Mouse (Mus musculus) megakaryocyte, embryonic 14.5 days (primary cell): ENCODE measurements around the gene Tbl1xr1. TPM values are rescaled to one million over a fixed set of nuclear protein-coding genes. Genes with fewer than 3 reads are reported as not detected.

Source experiments
- H3K27me3 ChIP-seq: replicated peaks from 2 replicates; pipeline ENCODE3; 2012; ENCODE audit warnings: inconsistent platforms
- H3K36me3 ChIP-seq: replicated peaks from 2 replicates; pipeline ENCODE3; 2012; ENCODE audit warnings: low read length, inconsistent platforms, mixed read lengths
- H3K4me1 ChIP-seq: 2 replicates; pipeline ENCODE4 v1.6.1; 2012; ENCODE audit warnings: inconsistent platforms
- H3K4me3 ChIP-seq: replicated peaks from 2 replicates; pipeline ENCODE3; 2012; ENCODE audit warnings: moderate library complexity, mild to moderate bottlenecking, inconsistent platforms
- H3K9me3 ChIP-seq: 2 replicates; pipeline ENCODE4 v1.6.1; 2012; ENCODE audit warnings: inconsistent platforms
- FLI1 ChIP-seq: IDR thresholded peaks from 2 replicates; pipeline ENCODE4 v1.6.1; 2012; ENCODE audit warnings: low read length, inconsistent platforms, mixed read lengths
- GATA1 ChIP-seq: IDR thresholded peaks from 3 replicates; pipeline ENCODE4 v1.6.1; 2012; ENCODE audit warnings: mixed read lengths, low read length, inconsistent platforms, borderline replicate concordance
- polyA plus RNA-seq: library from polyadenylated mRNA; stranded (reverse); fragments of >175 nt; gene quantifications from 2 replicates; pipeline ENCODE4 v1.2.3, GENCODE M21; 2012; ENCODE audit warnings: low replicate concordance; ENCODE audit not compliant: insufficient read depth

Gene Tbl1xr1
- polyA plus RNA-seq, 1 experiment, result 6.1 TPM

DNA sequence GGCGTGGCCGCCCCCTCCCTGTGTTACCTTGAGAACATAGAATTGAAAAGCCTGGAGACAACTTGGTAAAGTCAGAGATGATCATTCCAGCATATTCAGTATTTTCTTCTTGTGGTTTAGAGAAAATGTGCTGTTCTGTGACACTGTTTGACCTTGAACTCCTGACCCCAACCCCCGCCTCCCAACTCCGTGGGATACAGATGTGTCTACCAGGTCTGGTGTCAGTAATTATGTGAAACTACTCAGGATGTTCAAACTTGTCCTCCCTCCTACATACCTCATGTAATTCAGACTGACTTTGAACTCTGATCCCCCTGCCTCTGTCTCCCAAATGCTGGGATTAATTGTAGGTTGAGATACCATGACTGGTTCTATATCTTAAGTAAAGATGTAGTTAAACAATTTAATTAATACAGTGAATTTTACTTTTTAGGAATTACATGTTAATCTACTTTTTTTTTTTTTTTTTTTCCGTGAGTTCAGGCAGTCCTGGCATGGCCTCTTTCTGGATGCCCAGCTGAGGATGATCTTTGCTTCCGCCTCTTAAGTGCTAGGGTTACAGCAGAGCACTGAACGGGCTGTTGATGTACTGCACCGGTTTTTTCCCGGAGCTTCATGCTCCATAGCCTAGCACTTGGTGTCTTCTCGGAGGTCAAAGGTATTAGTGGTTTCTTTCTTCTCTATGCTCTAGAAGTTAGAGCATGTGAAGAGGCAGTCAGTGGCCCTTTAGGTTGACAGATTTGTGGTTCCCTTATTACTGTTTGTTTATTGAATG, 8.0 kb downstream of the Tbl1xr1 start:
- Histone ChIP-seq H3K36me3 (peaks cover 37% of the 10 kb centered on the region), H3K9me3 (no peaks in the 10 kb centered on the region), H3K4me3 (no peak overlapping the region), H3K27me3 (no peaks in the 10 kb centered on the region), H3K4me1 (peaks cover 77% of the 10 kb centered on the region)
- TF ChIP-seq GATA1 (no peak), FLI1 (no peak)

DNA sequence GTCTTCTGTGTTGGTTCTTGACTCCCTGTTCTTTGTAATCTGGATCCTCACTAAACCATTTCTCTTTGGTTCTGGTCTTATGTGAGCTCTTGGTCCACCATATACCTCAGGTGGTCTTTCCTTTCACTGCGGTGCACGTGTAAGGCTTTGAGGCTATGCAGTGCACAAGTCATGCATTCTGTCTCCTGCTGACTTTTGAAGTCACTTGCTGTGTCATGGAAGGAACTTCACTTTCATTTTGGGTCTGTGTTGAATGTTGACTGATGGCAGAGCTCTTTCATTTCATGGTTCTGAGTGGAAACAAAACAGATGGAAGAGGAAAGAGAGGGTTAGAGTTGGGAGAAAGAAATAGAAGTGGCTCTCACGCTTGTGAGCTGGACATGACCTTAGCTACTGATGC, 13.4 kb downstream of the Tbl1xr1 start:
- H3K36me3 ChIP-seq, result peaks cover 34% of the 10 kb centered on the region
- H3K9me3 ChIP-seq, result no peaks in the 10 kb centered on the region
- peak overlapping the region; percentile 87 for H3K4me3 ChIP-seq
- TF ChIP-seq GATA1 (no peak), FLI1 (no peak)
- no peaks in the 10 kb centered on the region for H3K27me3 ChIP-seq
- peaks cover 75% of the 10 kb centered on the region for H3K4me1 ChIP-seq

DNA sequence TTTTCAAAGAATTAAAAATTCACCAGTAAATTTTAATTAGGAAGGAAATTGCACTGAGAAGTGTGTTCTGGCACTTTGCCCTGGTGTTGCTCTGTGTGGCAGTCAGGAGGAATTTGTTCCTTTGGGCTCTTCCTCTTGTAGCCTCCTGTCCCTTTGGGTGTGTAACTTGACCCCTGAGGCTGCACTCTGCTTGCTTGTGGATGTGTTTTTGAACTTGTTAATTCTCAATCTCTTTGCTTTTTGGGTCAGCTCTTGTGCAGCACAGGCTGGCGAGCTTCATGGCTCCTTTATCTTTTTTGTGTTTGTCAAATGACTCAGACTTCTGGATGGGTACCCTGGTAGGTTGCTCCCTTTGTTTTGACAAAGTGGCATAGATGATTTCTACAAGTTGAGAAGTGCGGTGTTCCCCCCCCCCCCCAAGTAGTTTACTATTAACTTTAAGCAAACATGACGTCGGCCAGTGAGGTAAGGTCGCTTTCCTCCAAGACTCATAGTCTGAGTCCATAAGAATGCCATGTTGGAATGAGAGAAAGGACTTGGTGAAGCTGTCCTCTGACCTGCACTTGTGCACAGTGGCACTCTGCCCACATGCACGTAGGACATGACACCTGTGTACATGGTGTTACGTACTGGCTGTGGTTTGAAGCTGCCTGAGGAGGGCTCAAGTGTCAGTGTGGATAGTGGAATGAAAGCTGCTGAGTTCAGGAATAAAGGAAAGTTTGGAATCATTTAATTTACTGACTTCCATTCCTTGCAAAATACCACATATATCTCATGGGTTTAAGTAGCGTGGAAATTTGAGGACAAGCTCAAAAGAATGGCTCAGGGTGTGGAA, 14.2 kb downstream of the Tbl1xr1 start:
- H3K36me3 ChIP-seq, result peaks cover 34% of the 10 kb centered on the region
- peak overlapping the region; percentile 84 for H3K4me3 ChIP-seq
- no peaks in the 10 kb centered on the region for H3K9me3 ChIP-seq
- TF ChIP-seq GATA1 (no peak), FLI1 (no peak)
- H3K4me1 ChIP-seq, result peaks cover 76% of the 10 kb centered on the region
- H3K27me3 ChIP-seq, result no peaks in the 10 kb centered on the region

- Histone ChIP-seq H3K36me3 (peaks cover 37% of the 10 kb centered on the region), H3K4me3 (peak overlapping the region; percentile 28), H3K27me3 (no peaks in the 10 kb centered on the region), H3K9me3 (no peaks in the 10 kb centered on the region), H3K4me1 (peaks cover 81% of the 10 kb centered on the region)
- TF ChIP-seq FLI1 (no peak), GATA1 (no peak)
Measured at GRCm38 (mm10) chr3:22091266-22091550, 14.8 kb downstream of the Tbl1xr1 start.

DNA sequence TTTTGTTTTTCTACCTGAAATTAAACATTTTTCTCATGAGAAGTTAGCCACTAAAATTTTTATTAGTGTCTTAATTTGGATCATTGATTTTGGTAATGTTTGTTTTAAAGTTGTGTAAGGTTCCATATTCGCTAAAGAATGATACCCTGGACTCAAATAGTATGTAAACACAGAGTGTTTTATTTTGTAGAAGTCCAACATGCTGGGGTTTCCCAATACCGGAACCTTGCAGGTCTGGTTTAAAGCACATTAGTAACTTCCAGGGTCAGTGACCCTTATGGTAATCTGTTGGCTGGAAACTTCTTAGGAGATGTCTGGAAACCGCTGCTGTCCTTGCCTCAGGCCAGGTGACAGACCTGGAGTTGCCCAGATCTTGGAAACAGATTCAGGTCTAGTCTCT, 15.2 kb downstream of the Tbl1xr1 start:
- Histone ChIP-seq H3K4me1 (peaks cover 81% of the 10 kb centered on the region), H3K36me3 (peaks cover 40% of the 10 kb centered on the region), H3K9me3 (no peaks in the 10 kb centered on the region), H3K27me3 (no peaks in the 10 kb centered on the region), H3K4me3 (no peak overlapping the region)
- TF ChIP-seq GATA1 (no peak), FLI1 (no peak)

DNA sequence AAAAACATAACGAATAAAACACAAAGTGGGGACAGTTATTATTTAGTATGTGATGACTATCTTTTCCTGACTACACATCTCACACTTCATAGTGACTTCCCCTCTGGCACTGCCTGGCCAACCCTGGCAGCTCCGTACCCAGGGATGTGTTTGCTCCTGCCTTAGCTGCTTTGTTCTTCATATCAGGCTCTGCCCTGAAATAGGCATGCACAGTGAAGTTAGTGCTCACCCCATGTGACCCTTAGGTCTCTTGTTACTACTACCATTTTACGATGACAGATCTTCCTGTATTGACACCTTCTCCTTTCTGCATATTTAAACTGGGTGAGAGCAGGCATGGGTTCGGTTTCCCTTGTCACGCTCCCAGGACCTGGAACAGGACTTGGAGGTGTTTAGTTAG, 16.3 kb downstream of the Tbl1xr1 start:
- TF ChIP-seq GATA1 (no peak), FLI1 (no peak)
- Histone ChIP-seq H3K9me3 (no peaks in the 10 kb centered on the region), H3K36me3 (peaks cover 49% of the 10 kb centered on the region), H3K4me3 (no peak overlapping the region), H3K27me3 (no peaks in the 10 kb centered on the region), H3K4me1 (peaks cover 82% of the 10 kb centered on the region)

GRCm38 (mm10) chr3:22103986-22104515, 27.6 kb downstream of the Tbl1xr1 start:
- Histone ChIP-seq H3K36me3 (peaks cover 41% of the 10 kb centered on the region), H3K27me3 (no peaks in the 10 kb centered on the region), H3K4me1 (peaks cover 71% of the 10 kb centered on the region), H3K4me3 (no peak overlapping the region), H3K9me3 (no peaks in the 10 kb centered on the region)
- no peak for TF ChIP-seq GATA1
- no peak for TF ChIP-seq FLI1

DNA sequence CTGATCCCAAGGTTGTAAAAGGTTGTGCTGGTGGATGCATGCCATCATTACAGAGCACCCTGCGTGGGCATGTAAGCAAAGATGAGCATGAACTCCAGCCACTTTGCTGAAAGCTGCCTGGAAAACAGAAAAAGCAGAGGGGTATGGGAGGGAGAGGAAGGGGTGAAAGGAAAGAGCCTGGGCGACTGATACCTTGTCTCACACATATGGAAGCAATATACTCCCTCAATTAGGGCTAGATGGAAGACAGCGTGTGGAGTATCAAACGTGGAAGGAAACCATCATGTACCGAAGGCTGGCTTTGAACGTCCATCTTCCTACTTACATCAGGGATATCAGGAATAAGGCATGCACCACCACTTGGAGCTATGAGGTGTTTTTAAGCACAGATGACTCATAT, 29.0 kb downstream of the Tbl1xr1 start:
- Histone ChIP-seq H3K4me1 (peaks cover 63% of the 10 kb centered on the region), H3K36me3 (peaks cover 51% of the 10 kb centered on the region), H3K4me3 (no peak overlapping the region), H3K27me3 (no peaks in the 10 kb centered on the region), H3K9me3 (no peaks in the 10 kb centered on the region)
- TF ChIP-seq GATA1 (no peak), FLI1 (no peak)

DNA sequence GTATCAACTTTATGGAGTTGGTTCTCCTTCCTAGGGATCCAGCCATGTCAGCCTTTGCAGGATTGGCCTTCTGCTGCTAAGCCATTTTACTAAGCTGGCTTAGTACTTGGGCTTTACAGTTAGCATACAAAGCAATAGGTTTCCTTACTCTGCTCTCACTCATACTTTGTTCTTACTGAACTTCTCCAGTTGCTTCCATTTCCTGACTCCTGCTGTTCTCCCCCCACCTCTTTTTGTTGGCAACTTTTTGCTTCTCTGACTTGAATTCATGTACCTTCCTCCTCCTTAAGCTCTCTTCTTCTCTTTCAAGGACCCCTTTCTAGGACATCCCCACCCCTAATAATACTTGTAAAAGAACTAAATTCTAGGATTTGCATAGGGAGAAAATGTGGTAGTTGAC, 31.6 kb downstream of the Tbl1xr1 start:
- no peak for TF ChIP-seq GATA1
- no peak for TF ChIP-seq FLI1
- no peak overlapping the region for H3K4me3 ChIP-seq
- H3K4me1 ChIP-seq, result peaks cover 60% of the 10 kb centered on the region
- H3K27me3 ChIP-seq, result no peaks in the 10 kb centered on the region
- no peaks in the 10 kb centered on the region for H3K9me3 ChIP-seq
- peaks cover 46% of the 10 kb centered on the region for H3K36me3 ChIP-seq

DNA sequence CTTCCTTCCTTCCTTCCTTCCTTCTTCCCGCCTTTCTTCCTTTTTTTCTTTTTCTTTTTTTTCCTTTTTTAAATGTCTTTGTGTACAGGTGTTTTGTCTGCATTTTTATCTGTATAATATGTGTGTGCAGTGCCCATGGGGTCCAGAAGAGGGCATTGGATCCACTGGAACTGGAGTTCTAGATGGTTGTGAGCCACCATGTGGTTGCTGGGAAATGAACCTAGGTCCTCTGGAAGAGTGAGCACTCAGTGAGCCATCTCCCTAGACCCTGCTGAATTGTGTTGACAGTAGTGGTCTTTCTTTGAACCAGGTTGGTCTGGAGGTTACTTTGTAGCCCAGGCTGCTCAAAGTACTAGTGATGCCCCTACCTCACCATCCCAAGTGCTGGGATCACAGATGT, 33.2 kb downstream of the Tbl1xr1 start:
- H3K4me3 ChIP-seq, result no peak overlapping the region
- peaks cover 68% of the 10 kb centered on the region for H3K4me1 ChIP-seq
- H3K27me3 ChIP-seq, result no peaks in the 10 kb centered on the region
- H3K36me3 ChIP-seq, result peaks cover 49% of the 10 kb centered on the region
- TF ChIP-seq GATA1, result no peak
- TF ChIP-seq FLI1, result no peak
- H3K9me3 ChIP-seq, result no peaks in the 10 kb centered on the region
